Mouse (Mus musculus) stomach, postnatal 0 days (tissue): ENCODE data around the gene Efcab2. TPM values are rescaled to one million over a fixed set of nuclear protein-coding genes. Genes with fewer than 3 reads are reported as not detected.

ENCODE experiments used
- ATAC-seq: fragments of 200-750 bp; cut with Nextera tagmentation; 2 replicates; pipeline ENCODE4 v1.8.0; 2017; ENCODE audit not compliant: low FRiP score, low TSS enrichment
- DNase-seq: peaks from one replicate; pipeline ENCODE4 v3.0.0-alpha.2; 2016; ENCODE audit warnings: low spot score
- H3K27ac ChIP-seq: fragments of 300-500 bp; sonication (generic); replicated peaks from 2 replicates; pipeline ENCODE4 v1.5.1; 2014; ENCODE audit warnings: mild to moderate bottlenecking, control low read depth
- H3K27me3 ChIP-seq: fragments of 300-500 bp; sonication (generic); 2 replicates; pipeline ENCODE4 v1.6.1; 2014; ENCODE audit warnings: low read length; ENCODE audit not compliant: control insufficient read depth, insufficient read depth
- H3K36me3 ChIP-seq: fragments of 300-500 bp; sonication (generic); 2 replicates; pipeline ENCODE4 v1.6.1; 2014; ENCODE audit warnings: low read length, mixed read lengths; ENCODE audit not compliant: control insufficient read depth, insufficient read depth
- H3K4me1 ChIP-seq: fragments of 300-500 bp; sonication (generic); replicated peaks from 2 replicates; pipeline ENCODE4 v1.6.1; 2014; ENCODE audit warnings: antibody characterized with exemption; ENCODE audit not compliant: control insufficient read depth, insufficient read depth
- H3K4me2 ChIP-seq: fragments of 300-500 bp; sonication (generic); replicated peaks from 2 replicates; pipeline ENCODE4 v1.6.1; 2014; ENCODE audit warnings: low read depth, mild to moderate bottlenecking, control low read depth, moderate library complexity
- H3K4me3 ChIP-seq: fragments of 300-500 bp; sonication (generic); 2 replicates; pipeline ENCODE4 v1.5.1; 2014; ENCODE audit warnings: low read depth, low read length, control low read depth
- H3K9ac ChIP-seq: fragments of 300-500 bp; sonication (generic); 2 replicates; pipeline ENCODE4 v1.6.1; 2014; ENCODE audit warnings: mild to moderate bottlenecking, low read length, control low read depth, mixed read lengths
- H3K9me3 ChIP-seq: fragments of 300-500 bp; sonication (generic); 2 replicates; pipeline ENCODE4 v1.6.1; 2016; ENCODE audit warnings: low read length; ENCODE audit not compliant: control insufficient read depth
- CTCF ChIP-seq: IDR thresholded peaks from 2 replicates; pipeline ENCODE4 v1.5.1; 2016; ENCODE audit warnings: antibody characterized with exemption, low read depth, mild to moderate bottlenecking, moderate library complexity
- EP300 ChIP-seq: optimal IDR thresholded peaks from 2 replicates; pipeline ENCODE3; 2016; ENCODE audit warnings: antibody characterized with exemption
- WGBS: fragments of 180-500 bp; shearing (Covaris S2); extraction: QIAGEN DNeasy Blood & Tissue Kit; methylation state at CpG from one replicate; pipeline ENCODE4 v1.1.7; 2014; 5-methylcytosine and 5-hydroxymethylcytosine counted together
- polyA plus RNA-seq: library from polyadenylated mRNA; unstranded; fragments of >200 nt; fragmentation: Nextera tagmentation; extraction: Ambion mirVana; gene quantifications from 2 replicates; pipeline ENCODE4 v1.2.1, GENCODE M21; 2015

Efcab2 gene
- polyA plus RNA-seq, 1 experiment from 2014 or later, result 3.7 TPM

GRCm38 (mm10) chr1:178512323-178513031 lies 106.6 kb downstream of the Efcab2 start:
- WGBS, result 59% methylated on average over 7 of the region's 7 CpGs
- TF ChIP-seq CTCF, result no peak
- no peak for TF ChIP-seq EP300
- H3K9me3 ChIP-seq, result no peaks in the 10 kb centered on the region
- no peak overlapping the region for H3K4me3 ChIP-seq
- no peak overlapping the region for H3K9ac ChIP-seq
- DNase-seq (no peak), ATAC-seq (no peak)
- H3K4me2 ChIP-seq, result no peak overlapping the region
- H3K4me1 ChIP-seq, result no peaks in the 10 kb centered on the region
- no peak overlapping the region for H3K27ac ChIP-seq
- H3K27me3 ChIP-seq, result no peaks in the 10 kb centered on the region
- H3K36me3 ChIP-seq, result no peaks in the 10 kb centered on the region

- no peak overlapping the region for H3K4me2 ChIP-seq
- no peaks in the 10 kb centered on the region for H3K27me3 ChIP-seq
- TF ChIP-seq CTCF (no peak), EP300 (no peak)
- no peaks in the 10 kb centered on the region for H3K4me1 ChIP-seq
- H3K27ac ChIP-seq, result no peak overlapping the region
- ATAC-seq, result no peak
- no peaks in the 10 kb centered on the region for H3K9me3 ChIP-seq
- H3K4me3 ChIP-seq, result no peak overlapping the region
- H3K36me3 ChIP-seq, result no peaks in the 10 kb centered on the region
- no peak overlapping the region for H3K9ac ChIP-seq
- no peak for DNase-seq
- WGBS, result 18% methylated on average over 6 of the region's 8 CpGs
Observed at GRCm38 (mm10) chr1:178513954-178514353, 108.1 kb downstream of the Efcab2 start.

GRCm38 (mm10) chr1:178515839-178516238 lies 110.0 kb downstream of the Efcab2 start:
- H3K27ac ChIP-seq, result no peak overlapping the region
- H3K4me3 ChIP-seq, result no peak overlapping the region
- 84% methylated on average over 2 of the region's 2 CpGs for WGBS

GRCm38 (mm10) chr1:178522389-178522788 lies 116.5 kb downstream of the Efcab2 start:
- Histone ChIP-seq H3K36me3 (no peaks in the 10 kb centered on the region), H3K4me2 (no peak overlapping the region), H3K9ac (no peak overlapping the region), H3K27ac (no peak overlapping the region), H3K4me1 (no peaks in the 10 kb centered on the region), H3K4me3 (no peak overlapping the region), H3K9me3 (0 out of 2 replicates have a peak, but pooled peaks cover 4% of the 10 kb centered on the region), H3K27me3 (no peaks in the 10 kb centered on the region)
- TF ChIP-seq CTCF (no peak), EP300 (no peak)
- ATAC-seq, result no peak
- no peak for DNase-seq
- WGBS, result 81% methylated on average over 5 of the region's 5 CpGs

More at GRCm38 (mm10) chr1:178515839-178516238, 110.0 kb downstream of the Efcab2 start:
- no peak for TF ChIP-seq CTCF
- no peak for TF ChIP-seq EP300
- Histone ChIP-seq H3K36me3 (no peaks in the 10 kb centered on the region), H3K9me3 (no peaks in the 10 kb centered on the region), H3K4me2 (no peak overlapping the region), H3K4me1 (no peaks in the 10 kb centered on the region), H3K9ac (no peak overlapping the region), H3K27me3 (no peaks in the 10 kb centered on the region)
- no peak for DNase-seq
- no peak for ATAC-seq

GRCm38 (mm10) chr1:178523152-178523551 lies 117.3 kb downstream of the Efcab2 start:
- ATAC-seq (no peak), DNase-seq (no peak)
- H3K9me3 ChIP-seq, result 0 out of 2 replicates have a peak, but pooled peaks cover 4% of the 10 kb centered on the region
- no peak for TF ChIP-seq EP300
- no peak for TF ChIP-seq CTCF
- 44% methylated on average over 5 of the region's 5 CpGs for WGBS
- no peak overlapping the region for H3K4me2 ChIP-seq
- H3K4me3 ChIP-seq, result no peak overlapping the region
- no peaks in the 10 kb centered on the region for H3K36me3 ChIP-seq
- H3K27me3 ChIP-seq, result no peaks in the 10 kb centered on the region
- no peak overlapping the region for H3K9ac ChIP-seq
- H3K4me1 ChIP-seq, result 0 out of 2 replicates have a peak, but pooled peaks cover 1% of the 10 kb centered on the region
- no peak overlapping the region for H3K27ac ChIP-seq

- DNase-seq (peak; percentile 79), ATAC-seq (0 out of 2 replicates have a peak, but pooled peaks have one; percentile 18)
- H3K4me1 ChIP-seq, result peaks cover 8% of the 10 kb centered on the region; the same call in 1 of the 2 replicates
- H3K4me3 ChIP-seq, result peak overlapping the region; percentile 61
- no peaks in the 10 kb centered on the region for H3K36me3 ChIP-seq
- TF ChIP-seq CTCF, result peak; percentile 82
- TF ChIP-seq EP300, result no peak
- H3K27ac ChIP-seq, result no peak overlapping the region
- H3K27me3 ChIP-seq, result no peaks in the 10 kb centered on the region; the same call in 1 of the 2 replicates
- H3K9ac ChIP-seq, result no peak overlapping the region
- H3K4me2 ChIP-seq, result peak overlapping the region; percentile 100
- 0 out of 2 replicates have a peak, but pooled peaks cover 4% of the 10 kb centered on the region for H3K9me3 ChIP-seq
- under 1% methylated on average over 21 of the region's 21 CpGs for WGBS
Observed at GRCm38 (mm10) chr1:178527185-178527546, 121.3 kb downstream of the Efcab2 start.
